Mouse (Mus musculus) small intestine, adult 2 months (tissue): ENCODE results near the gene Tmcc1.

ENCODE experiments used
- CTCF ChIP-seq: fragments of 200-500 bp; IDR thresholded peaks from 2 replicates; pipeline ENCODE4 v1.5.1; 2012; ENCODE audit warnings: low read depth, mild to moderate bottlenecking, control low read depth, inconsistent platforms, low read length, moderate library complexity, mixed read lengths; ENCODE audit not compliant: insufficient replicate concordance, insufficient read length; ENCODE audit errors: extremely low read depth
- POLR2A ChIP-seq: fragments of 200-500 bp; IDR thresholded peaks from 2 replicates; pipeline ENCODE4 v1.6.1; 2012; ENCODE audit warnings: low read depth, mild to moderate bottlenecking, control low read depth, inconsistent platforms, low read length, moderate library complexity

DNA sequence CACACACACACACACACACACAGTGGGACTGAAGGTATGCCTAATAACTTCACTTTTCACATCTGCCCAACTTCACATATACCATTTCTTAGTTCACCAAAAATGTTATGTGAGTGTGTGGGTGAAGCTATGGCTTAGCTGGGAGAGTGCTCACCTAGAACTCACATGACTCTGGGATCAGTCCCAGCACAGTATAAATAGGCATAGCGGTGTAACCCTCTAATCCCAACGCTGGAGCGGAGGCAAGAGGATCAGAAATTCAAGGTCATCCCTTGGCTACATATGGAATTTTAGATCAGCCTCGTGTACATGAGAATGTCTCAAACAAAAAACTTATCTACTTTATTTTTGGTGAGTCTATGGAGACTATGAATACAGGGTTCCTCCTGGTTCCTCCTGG lies 119.7 kb downstream of the Tmcc1 start:
- TF ChIP-seq POLR2A (no peak), CTCF (no peak)
